Mouse (Mus musculus) C2C12 (cell line): ENCODE results near the gene Clca2. TPM values are rescaled to one million over a fixed set of nuclear protein-coding genes. Genes with fewer than 3 reads are reported as not detected.
A peak's percentile ranks its signal among the peaks of the same experiment; 100 is the strongest.

Experiments used
- H3K27me3 ChIP-seq: one replicate; pipeline ENCODE4 v1.6.1; 2011; ENCODE audit not compliant: control insufficient read depth, insufficient read depth, insufficient read length
- H3K36me3 ChIP-seq: one replicate; pipeline ENCODE4 v1.6.1; 2011; ENCODE audit not compliant: control insufficient read depth, insufficient read depth
- H3K4me3 ChIP-seq: one replicate; pipeline ENCODE4 v1.5.1; 2011; ENCODE audit warnings: mild to moderate bottlenecking, control low read depth; ENCODE audit not compliant: poor library complexity, insufficient read depth, severe bottlenecking
- H3K79me2 ChIP-seq: one replicate; pipeline ENCODE4 v1.6.1; 2011; ENCODE audit not compliant: control insufficient read depth, insufficient read depth
- H3K79me3 ChIP-seq: one replicate; pipeline ENCODE4 v1.6.1; 2011; ENCODE audit warnings: low read depth, control low read depth
- H3ac ChIP-seq: one replicate; pipeline ENCODE3; 2011; ENCODE audit warnings: low read depth; ENCODE audit not compliant: control insufficient read depth, insufficient read length
- CEBPB ChIP-seq: IDR thresholded peaks from one replicate; pipeline ENCODE4 v1.6.1; 2011; ENCODE audit warnings: low read depth, mild to moderate bottlenecking, control low read depth, moderate library complexity
- CTCF ChIP-seq: IDR thresholded peaks from one replicate; pipeline ENCODE4 v1.5.1; 2011; ENCODE audit not compliant: control insufficient read depth, insufficient read depth, insufficient read length
- FOSL1 ChIP-seq: IDR thresholded peaks from one replicate; pipeline ENCODE4 v1.8.0; 2011; ENCODE audit warnings: mild to moderate bottlenecking, low read length; ENCODE audit not compliant: poor library complexity, insufficient read depth, severe bottlenecking
- MAX ChIP-seq: IDR thresholded peaks from one replicate; pipeline ENCODE4 v1.6.1; 2011; ENCODE audit warnings: mild to moderate bottlenecking, control low read depth
- MYOD1 ChIP-seq: IDR thresholded peaks from one replicate; pipeline ENCODE4 v1.6.1; 2011; ENCODE audit warnings: low read depth; ENCODE audit not compliant: control insufficient read depth, insufficient read length
- MYOG ChIP-seq: IDR thresholded peaks from one replicate; pipeline ENCODE4 v1.6.1; 2011; ENCODE audit not compliant: control insufficient read depth, insufficient read length; ENCODE audit errors: extremely low read depth
- USF1 ChIP-seq: IDR thresholded peaks from one replicate; pipeline ENCODE4 v1.6.1; 2011; ENCODE audit warnings: low read depth, mild to moderate bottlenecking, control low read depth, moderate library complexity
- polyA plus RNA-seq: library from polyadenylated mRNA; unstranded; fragments of >200 nt; fragmentation: generic; extraction: Trizol; gene quantifications from one replicate; pipeline ENCODE4 v1.2.1, GENCODE M21; 2012; ENCODE audit warnings: missing spikeins

Gene Clca2
- polyA plus RNA-seq, 1 experiment: 0.27 TPM

DNA sequence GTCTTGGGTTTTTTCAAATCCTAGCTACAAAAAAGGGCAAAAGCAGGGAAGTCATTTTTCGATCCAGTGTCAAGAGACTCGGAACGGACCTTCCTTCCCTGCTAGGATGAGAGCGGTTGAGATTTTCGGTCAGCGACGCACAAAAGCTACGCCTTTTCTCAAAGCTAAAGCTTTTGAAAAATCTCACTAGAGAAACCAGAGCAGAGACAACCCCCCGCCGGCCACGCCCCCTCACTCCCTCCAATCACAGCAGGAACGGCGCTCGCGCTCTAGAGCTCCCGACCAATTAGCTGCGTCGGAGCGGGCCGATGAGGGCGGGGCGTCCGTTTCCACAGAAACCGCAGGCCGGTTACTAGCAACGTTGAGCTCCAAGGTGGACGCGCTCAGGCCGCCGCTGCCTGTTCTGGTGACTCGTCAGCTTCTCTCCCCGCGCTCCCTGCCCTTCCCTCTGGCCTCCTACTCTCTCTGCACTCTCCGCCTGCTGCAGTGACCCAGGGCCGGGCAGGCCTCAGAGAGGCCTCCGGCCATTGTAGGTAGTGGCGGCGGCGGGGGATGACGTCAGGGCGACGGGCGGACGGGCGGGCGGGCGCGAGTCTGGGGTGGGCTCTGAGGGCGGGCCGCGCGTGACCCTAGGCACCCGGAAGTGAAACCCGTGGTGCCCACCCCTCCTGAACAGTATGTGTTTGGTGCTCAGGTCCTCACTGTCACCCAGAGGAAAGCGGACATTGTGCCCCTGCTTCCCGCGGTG is 19.2 kb upstream of the Clca2 start, which contains the start of gene Odf2l:
Odf2l (plus strand) TSS at position 335 of the 748 bp plus-strand sequence.
- no peaks in the 10 kb centered on the region for H3K36me3 ChIP-seq
- peaks cover 6% of the 10 kb centered on the region for H3K79me3 ChIP-seq
- H3K4me3 ChIP-seq: peak within 1 kb of the TSS; percentile 63
- H3ac ChIP-seq: peak within 1 kb of the TSS; percentile 91
- H3K27me3 ChIP-seq: no peaks in the 10 kb centered on the region
- no peak for TF ChIP-seq CEBPB
- TF ChIP-seq USF1: peak; percentile 6
- H3K79me2 ChIP-seq: peaks cover 19% of the 10 kb centered on the region

DNA sequence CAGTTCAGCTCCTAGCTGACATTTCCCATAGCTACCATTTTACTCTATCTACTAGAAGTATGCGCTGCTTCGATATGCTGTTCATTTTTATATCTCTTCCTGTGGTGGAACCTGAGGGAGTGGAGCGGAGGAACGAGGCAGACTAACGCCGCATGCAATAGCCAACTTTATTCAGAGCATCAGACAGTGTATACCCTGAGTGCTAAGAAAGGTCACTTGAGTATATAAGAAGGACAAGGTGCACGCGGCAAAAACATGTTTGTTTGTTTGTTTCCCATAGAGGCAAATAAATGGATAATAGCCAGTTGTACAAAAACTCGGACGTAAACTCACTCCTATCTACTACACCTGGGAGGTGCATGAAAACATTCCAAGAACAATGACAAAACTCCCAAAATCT is 18.4 kb upstream of the Clca2 start:
- Histone ChIP-seq H3ac (no peak overlapping the region), H3K79me2 (peaks cover 19% of the 10 kb centered on the region), H3K27me3 (no peaks in the 10 kb centered on the region), H3K36me3 (no peaks in the 10 kb centered on the region), H3K4me3 (no peak overlapping the region), H3K79me3 (peaks cover 4% of the 10 kb centered on the region)
- TF ChIP-seq USF1 (no peak), MYOD1 (no peak), MYOG (no peak), CEBPB (no peak), CTCF (no peak), FOSL1 (no peak), MAX (no peak)

DNA sequence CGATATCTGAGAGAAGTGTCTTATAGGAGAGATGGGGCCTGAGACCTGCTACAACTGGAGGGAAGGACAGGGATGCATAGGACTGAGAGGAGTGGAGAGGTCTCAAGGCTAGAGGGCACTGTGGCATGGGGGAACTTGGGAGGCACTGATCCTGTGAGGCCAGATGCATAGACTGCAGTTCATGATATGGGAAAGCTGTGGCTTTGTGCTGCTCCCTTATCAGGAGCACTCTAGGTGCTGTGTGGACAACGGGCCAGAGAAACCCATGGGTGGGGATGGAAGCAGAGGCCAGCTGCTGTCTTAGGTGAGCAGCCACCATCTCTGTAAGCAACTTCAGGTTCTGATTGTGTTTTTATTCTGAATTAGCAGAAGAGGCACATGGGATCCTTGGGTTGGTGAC is 15.9 kb upstream of the Clca2 start:
- Histone ChIP-seq H3K36me3 (no peaks in the 10 kb centered on the region), H3K79me3 (peaks cover 4% of the 10 kb centered on the region), H3K79me2 (peaks cover 13% of the 10 kb centered on the region), H3ac (no peak overlapping the region), H3K4me3 (no peak overlapping the region), H3K27me3 (no peaks in the 10 kb centered on the region)
- TF ChIP-seq MYOD1: no peak
- TF ChIP-seq MAX: no peak
- no peak for TF ChIP-seq FOSL1
- no peak for TF ChIP-seq CEBPB
- no peak for TF ChIP-seq MYOG
- TF ChIP-seq USF1: no peak
- TF ChIP-seq CTCF: no peak

DNA sequence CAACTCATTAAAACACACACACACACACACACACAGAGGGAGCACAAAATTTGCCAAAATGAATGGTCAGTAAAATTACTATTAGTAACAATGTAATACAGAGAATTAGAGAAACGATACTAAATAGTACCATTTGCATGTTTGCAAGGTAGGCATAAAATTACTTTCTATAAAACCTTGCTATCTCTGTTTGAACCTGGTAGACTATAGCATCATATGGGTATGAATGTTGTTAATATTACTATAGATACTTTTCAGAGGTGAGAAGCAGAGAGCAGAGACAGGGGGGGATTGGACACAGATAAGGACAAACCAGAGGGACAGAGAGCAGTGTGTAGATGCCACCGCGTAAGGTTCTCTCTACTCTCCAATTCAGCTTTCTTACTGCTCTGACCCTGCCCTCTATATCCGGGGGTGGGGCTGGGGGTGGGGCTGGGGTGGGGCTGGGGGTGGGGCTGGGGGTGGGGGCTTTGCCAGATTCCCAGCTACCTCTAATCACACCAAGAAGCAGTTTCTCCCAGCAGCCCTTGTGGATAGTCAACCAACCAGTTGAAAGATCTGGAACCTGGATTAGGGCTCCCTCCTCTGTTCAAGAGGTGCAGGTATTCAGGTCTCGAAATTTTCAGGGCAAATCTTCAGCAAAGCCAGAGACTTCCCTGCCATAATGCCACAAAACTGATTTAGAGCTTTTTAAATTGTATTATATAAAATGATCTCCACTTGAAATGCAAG is 6.7 kb upstream of the Clca2 start:
- Histone ChIP-seq H3ac (no peak overlapping the region), H3K4me3 (no peak overlapping the region), H3K36me3 (no peaks in the 10 kb centered on the region), H3K27me3 (no peaks in the 10 kb centered on the region), H3K79me2 (peaks cover 19% of the 10 kb centered on the region), H3K79me3 (peaks cover 1% of the 10 kb centered on the region)
- no peak for TF ChIP-seq MAX

DNA sequence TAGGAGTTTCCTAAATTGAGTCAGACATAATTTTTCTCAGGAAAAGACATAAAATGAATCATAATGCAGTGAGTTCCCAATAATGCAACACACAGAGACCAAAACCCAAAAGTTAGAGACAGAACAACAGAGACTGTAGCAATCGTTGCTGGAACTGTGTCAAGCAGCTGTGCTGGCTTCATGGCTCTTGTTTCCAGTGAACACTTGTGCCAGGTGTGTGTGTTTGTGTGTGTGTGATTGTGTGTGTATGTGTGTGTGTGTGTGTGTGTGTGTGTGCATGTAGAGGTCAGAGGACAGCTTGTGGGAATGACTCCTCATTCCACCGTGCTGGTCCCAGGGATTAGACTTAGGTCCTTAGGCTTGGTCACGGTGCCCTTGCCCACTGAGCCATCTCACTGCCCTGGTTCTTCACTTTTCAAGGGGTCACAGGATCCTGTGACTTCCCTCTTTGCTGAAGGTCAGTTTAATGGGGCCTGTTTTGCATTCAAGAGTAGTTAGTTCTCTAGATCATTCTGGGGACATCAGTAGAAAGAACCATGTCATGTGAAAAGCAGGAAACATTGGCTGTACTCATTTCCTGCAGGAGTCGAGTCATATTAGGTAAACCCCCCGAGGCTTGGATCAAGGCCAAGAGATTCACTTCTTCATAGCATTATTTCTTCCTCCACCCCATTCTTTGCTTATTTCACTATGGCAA is 6.0 kb upstream of the Clca2 start:
- no peaks in the 10 kb centered on the region for H3K27me3 ChIP-seq
- no peak for TF ChIP-seq MAX
- peak; percentile 32 for TF ChIP-seq MYOD1
- no peak for TF ChIP-seq MYOG

DNA sequence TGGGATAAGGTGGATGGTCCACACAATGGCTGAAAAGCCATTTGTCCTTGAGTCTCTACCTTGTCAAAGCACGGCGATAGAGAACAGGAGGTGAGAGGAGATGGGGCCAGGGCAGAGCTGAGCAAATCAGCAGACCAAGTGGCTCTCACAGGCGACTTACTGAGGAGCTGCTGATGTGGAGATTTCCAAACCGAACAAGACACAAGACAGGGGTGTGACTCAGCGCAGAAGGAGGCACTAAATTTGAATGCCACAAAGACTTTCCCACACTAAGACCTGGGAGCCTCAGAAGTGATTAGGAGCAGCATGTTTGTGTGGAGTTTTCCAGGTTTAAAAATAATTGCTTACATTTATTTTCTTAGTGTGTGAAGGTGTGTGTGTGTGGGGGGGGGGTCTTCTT is 4.5 kb upstream of the Clca2 start:
- H3K4me3 ChIP-seq: no peak overlapping the region
- H3K27me3 ChIP-seq: no peaks in the 10 kb centered on the region
- H3K36me3 ChIP-seq: no peaks in the 10 kb centered on the region
- peaks cover 19% of the 10 kb centered on the region for H3K79me2 ChIP-seq
- no peak for TF ChIP-seq FOSL1
- TF ChIP-seq MYOD1: no peak
- TF ChIP-seq CTCF: no peak
- TF ChIP-seq CEBPB: no peak
- no peak for TF ChIP-seq MAX
- no peak for TF ChIP-seq MYOG
- TF ChIP-seq USF1: no peak
- peaks cover 1% of the 10 kb centered on the region for H3K79me3 ChIP-seq
- no peak overlapping the region for H3ac ChIP-seq

More for the DNA sequence above, 6.0 kb upstream of the Clca2 start:
- H3K4me3 ChIP-seq: no peak overlapping the region
- H3ac ChIP-seq: no peak overlapping the region
- peaks cover 1% of the 10 kb centered on the region for H3K79me3 ChIP-seq
- H3K79me2 ChIP-seq: peaks cover 19% of the 10 kb centered on the region
- H3K36me3 ChIP-seq: no peaks in the 10 kb centered on the region
